Comparison of ENCODE assay signal across 11 mouse cellular contexts in the genomic region with DNA sequence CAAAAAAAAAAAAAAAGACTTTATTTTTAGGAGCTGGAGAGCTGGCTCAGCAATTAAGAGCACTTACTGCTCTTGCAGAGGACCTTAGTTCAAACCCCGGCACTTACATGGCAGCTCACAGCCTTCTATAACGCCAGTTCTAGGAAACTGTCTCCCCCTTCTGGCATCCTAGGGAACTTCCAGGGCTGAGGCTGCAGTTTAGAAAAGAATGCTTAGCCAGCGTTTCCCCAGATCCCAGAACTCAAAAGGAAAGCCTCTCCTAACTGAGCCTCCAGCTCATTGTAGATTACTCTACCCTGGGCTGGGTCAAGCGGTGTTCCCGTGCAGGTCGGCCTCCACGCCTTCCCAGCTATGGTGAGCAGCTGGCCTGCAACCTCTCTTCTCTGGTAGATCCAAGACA. TPM values are rescaled to one million over a fixed set of nuclear protein-coding genes. Genes with fewer than 3 reads are reported as not detected.
DNase-seq lines count a peak whose midpoint lies in the region; ATAC-seq and TF ChIP-seq lines count a peak whose summit lies in the region.
"Had no signal": no experiment of that assay in that cellular context is flagged by ENCODE, and none has a peak within 500 bp of the region (broad histone marks: within the 10 kb centered on the region; RNA-seq: fewer than 3 reads in every experiment).

No protein-coding gene starts in this region.

- H3K27ac ChIP-seq in thymus, adult 2 months (ENCODE audit: control insufficient read depth, insufficient read depth, low read length): no peak overlapping the region
- peak overlapping the region; percentile 18; the same call in 1 of the 2 replicates for H3K27ac ChIP-seq in stomach, embryonic 16.5 days (ENCODE audit: low read length)
- H3K27ac ChIP-seq: embryonic facial prominence, embryonic 12.5 days; hindbrain, embryonic 13.5 days; lung, embryonic 15.5 days had no signal

- 0 out of 2 replicates have a peak, but pooled peaks have one; percentile 16 for TF ChIP-seq CTCF in thymus, adult 2 months (IDR thresholded peaks at IDR 0.05; ENCODE audit: borderline replicate concordance, control insufficient read depth, extremely low read depth, insufficient read depth, low read length, poor library complexity)

- DNase-seq in gastrocnemius, adult 18-20 months (ENCODE audit: low spot score): peak; percentile 33
- DNase-seq in gastrocnemius, postnatal 36 days: no peak
- DNase-seq in thymus, adult 2 months: peak; percentile 36
- no peak for DNase-seq in thymus, postnatal 25 days
- DNase-seq in kidney, postnatal 14 days: peak; percentile 56
- no peak for DNase-seq in urinary bladder, postnatal 36 days (ENCODE audit: low spot score in 2 of 2)
- no peak for DNase-seq in c-Kit-positive CD71-positive TER-119-positive erythroid progenitor cells, embryonic 14.5 days (ENCODE audit: low spot score)

- H3K36me3 ChIP-seq in thymus, adult 2 months (ENCODE audit: control insufficient read depth, insufficient read depth, low read length): no peaks in the 10 kb centered on the region
- H3K36me3 ChIP-seq in stomach, embryonic 16.5 days (ENCODE audit: control insufficient read depth, insufficient read depth, low read length): no peaks in the 10 kb centered on the region
- H3K36me3 ChIP-seq: embryonic facial prominence, embryonic 12.5 days; hindbrain, embryonic 13.5 days; lung, embryonic 15.5 days had no signal

- ATAC-seq in stomach, embryonic 16.5 days (ENCODE audit: insufficient read depth, low FRiP score): no peak

- H3K9ac ChIP-seq in stomach, embryonic 16.5 days (ENCODE audit: low read length): no peak overlapping the region
- H3K9ac ChIP-seq: embryonic facial prominence, embryonic 12.5 days; hindbrain, embryonic 13.5 days; lung, embryonic 15.5 days had no signal

- H3K4me1 ChIP-seq in thymus, adult 2 months (replicated peaks; ENCODE audit: control insufficient read depth, insufficient read depth, low read length): peaks cover 12% of the 10 kb centered on the region
- peaks cover 11% of the 10 kb centered on the region for H3K4me1 ChIP-seq in stomach, embryonic 16.5 days (ENCODE audit: control insufficient read depth, insufficient read depth, low read length)

- no peak overlapping the region for H3K4me2 ChIP-seq in stomach, embryonic 16.5 days (ENCODE audit: low read depth, low read length)
- H3K4me2 ChIP-seq: embryonic facial prominence, embryonic 12.5 days; hindbrain, embryonic 13.5 days; lung, embryonic 15.5 days had no signal

- 70% methylated on average over 7 of the region's 7 CpGs for WGBS in thymus, adult 2 months
- WGBS in stomach, embryonic 16.5 days: 56% methylated on average over 7 of the region's 7 CpGs

- H3K27me3 ChIP-seq in thymus, adult 2 months (ENCODE audit: control insufficient read depth, insufficient read depth, low read length): peaks cover 11% of the 10 kb centered on the region; the same call in 1 of the 2 replicates
- H3K27me3 ChIP-seq in stomach, embryonic 16.5 days (ENCODE audit: control insufficient read depth, insufficient read depth, low read length): no peaks in the 10 kb centered on the region
- H3K27me3 ChIP-seq: embryonic facial prominence, embryonic 12.5 days; hindbrain, embryonic 13.5 days; lung, embryonic 15.5 days had no signal

- H3K9me3 ChIP-seq in stomach, embryonic 16.5 days (replicated peaks; ENCODE audit: control insufficient read depth, low read length): no peaks in the 10 kb centered on the region
- H3K9me3 ChIP-seq: embryonic facial prominence, embryonic 12.5 days; hindbrain, embryonic 13.5 days; lung, embryonic 15.5 days had no signal

- no peak for TF ChIP-seq POLR2A in thymus, adult 2 months (IDR thresholded peaks at IDR 0.05; ENCODE audit: control insufficient read depth, extremely low read depth, insufficient read depth, low read length, poor library complexity)

- intact Hi-C loops in gastrocnemius, postnatal 36 days (cut with DNase I): no loop called here

- H3K4me3 ChIP-seq in thymus, adult 2 months (ENCODE audit: control insufficient read depth, insufficient read depth, low read length): no peak overlapping the region
- no peak overlapping the region for H3K4me3 ChIP-seq in stomach, embryonic 16.5 days (replicated peaks; ENCODE audit: low read length)
- H3K4me3 ChIP-seq: embryonic facial prominence, embryonic 12.5 days; hindbrain, embryonic 13.5 days; lung, embryonic 15.5 days had no signal

RNA-seq across cellular contexts. Expression of a gene that starts 16.5 kb away (rescaled TPM):
- 10 to 100 TPM; 66.1 to 70.4 TPM for total RNA-seq in gastrocnemius, adult 18-20 months (2021)
- 10 to 100 TPM; 47.6 to 66.2 TPM for total RNA-seq in gastrocnemius, postnatal 36 days (2021)
- 52.5 and 62.1 TPM in 2 replicates for polyA plus RNA-seq in thymus, adult 2 months (2012; rRNA removed)
- polyA plus RNA-seq in stomach, embryonic 16.5 days (2015; fragmentation: Nextera tagmentation; extraction: Ambion mirVana): 19.4 and 23.1 TPM in 2 replicates

RNA-seq across cellular contexts. Expression of a gene that starts 28.4 kb away (rescaled TPM):
- 10 to 100 TPM; 59.3 to 62.6 TPM for total RNA-seq in gastrocnemius, adult 18-20 months (2021)
- 100 to 1,000 TPM; 104 to 128 TPM for total RNA-seq in gastrocnemius, postnatal 36 days (2021)
- polyA plus RNA-seq in thymus, adult 2 months (2012; rRNA removed): 296 and 344 TPM in 2 replicates
- polyA plus RNA-seq in stomach, embryonic 16.5 days (2015; fragmentation: Nextera tagmentation; extraction: Ambion mirVana): 1,435 and 1,468 TPM in 2 replicates

Comparison
In these comparisons a context has a peak if more than half of its experiments do, and no peak if none do; other contexts are left out.
1. DNase-seq: peak in gastrocnemius, adult 18-20 months (single experiment), thymus, adult 2 months (single experiment) and kidney, postnatal 14 days (single experiment); none in gastrocnemius, postnatal 36 days (0 of 2), thymus, postnatal 25 days (single experiment), urinary bladder, postnatal 36 days (0 of 2) and c-Kit-positive CD71-positive TER-119-positive erythroid progenitor cells, embryonic 14.5 days (single experiment).